Mouse (Mus musculus) kidney, embryonic 14.5 days (tissue): ENCODE measurements at regions not wholly inside any gene's neighbourhood (a gene's known extent, or its start where the extent isn't known, plus 50 kb on each side); places are given as distances from the start of the nearest gene placed in this dataset.

Source experiments
- ATAC-seq: fragments of 200-750 bp; cut with Nextera tagmentation; 2 replicates; pipeline ENCODE4 v1.8.0; 2017; ENCODE audit warnings: moderate number of reproducible peaks, mild to moderate bottlenecking, moderate TSS enrichment, moderate library complexity; ENCODE audit not compliant: low FRiP score, low TSS enrichment
- H3K27ac ChIP-seq: fragments of 300-500 bp; sonication (generic); 2 replicates; pipeline ENCODE4 v1.5.1; 2014; ENCODE audit warnings: low read depth, mild to moderate bottlenecking, low read length, moderate library complexity, mixed read lengths
- H3K27me3 ChIP-seq: fragments of 300-500 bp; sonication (generic); 2 replicates; pipeline ENCODE4 v1.6.1; 2014; ENCODE audit warnings: mild to moderate bottlenecking, low read length; ENCODE audit not compliant: control insufficient read depth, insufficient read depth
- H3K36me3 ChIP-seq: fragments of 300-500 bp; sonication (generic); 2 replicates; pipeline ENCODE4 v1.6.1; 2014; ENCODE audit warnings: low read length, mixed read lengths; ENCODE audit not compliant: control insufficient read depth, insufficient read depth
- H3K4me1 ChIP-seq: fragments of 300-500 bp; sonication (generic); 2 replicates; pipeline ENCODE4 v1.6.1; 2014; ENCODE audit warnings: low read length, mixed read lengths; ENCODE audit not compliant: control insufficient read depth, insufficient read depth
- H3K4me2 ChIP-seq: fragments of 300-500 bp; sonication (generic); replicated peaks from 2 replicates; pipeline ENCODE4 v1.6.1; 2014; ENCODE audit warnings: low read depth, mild to moderate bottlenecking, low read length
- H3K4me3 ChIP-seq: fragments of 300-500 bp; sonication (generic); 2 replicates; pipeline ENCODE4 v1.5.1; 2014; ENCODE audit warnings: mild to moderate bottlenecking, low read length
- H3K9ac ChIP-seq: fragments of 300-500 bp; sonication (generic); 2 replicates; pipeline ENCODE4 v1.6.1; 2014; ENCODE audit warnings: low read depth, mild to moderate bottlenecking, low read length, moderate library complexity
- H3K9me3 ChIP-seq: fragments of 300-500 bp; sonication (generic); 2 replicates; pipeline ENCODE4 v1.6.1; 2016; ENCODE audit warnings: low read length; ENCODE audit not compliant: control insufficient read depth
- WGBS: fragments of 180-500 bp; shearing (Covaris S2); extraction: QIAGEN DNeasy Blood & Tissue Kit; methylation state at CpG from one replicate; pipeline ENCODE4 v1.1.7; 2014; 5-methylcytosine and 5-hydroxymethylcytosine counted together

- H3K27me3 ChIP-seq = no peaks in the 10 kb centered on the region
- WGBS = 44% methylated on average over 1 of the region's 1 CpGs
- ATAC-seq = peak; percentile 52; the same call in 1 of the 2 replicates
- H3K4me3 ChIP-seq = no peak overlapping the region
- no peaks in the 10 kb centered on the region for H3K9me3 ChIP-seq
- H3K36me3 ChIP-seq = no peaks in the 10 kb centered on the region
- H3K4me2 ChIP-seq = no peak overlapping the region
- no peak overlapping the region for H3K27ac ChIP-seq
- H3K9ac ChIP-seq = no peak overlapping the region
- no peaks in the 10 kb centered on the region for H3K4me1 ChIP-seq
Observed at GRCm38 (mm10) chr13:16564988-16565387, 553.3 kb downstream of the Inhba start.

DNA sequence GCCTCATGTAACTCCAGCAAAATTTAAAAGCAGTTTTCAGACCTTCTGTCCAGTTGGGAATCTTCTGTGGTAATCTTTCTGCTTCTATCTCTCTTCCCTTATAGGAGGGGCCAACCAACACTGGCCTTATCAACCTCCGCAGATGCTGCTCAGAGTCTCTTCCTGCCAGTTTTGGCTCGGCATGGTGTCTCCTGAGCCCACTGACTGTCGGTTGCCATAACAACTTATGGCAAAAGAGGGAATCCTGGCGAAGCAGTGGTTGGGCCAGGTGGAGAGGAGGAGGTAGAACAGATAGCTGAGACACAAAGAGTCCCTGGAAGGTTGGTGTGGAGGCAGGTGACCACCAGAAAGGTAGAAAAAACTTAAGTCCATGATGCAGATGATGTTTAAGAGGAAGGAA lies 562.4 kb downstream of the Inhba start:
- Histone ChIP-seq H3K9ac (no peak overlapping the region), H3K27me3 (no peaks in the 10 kb centered on the region), H3K27ac (no peak overlapping the region), H3K4me1 (no peaks in the 10 kb centered on the region), H3K36me3 (no peaks in the 10 kb centered on the region), H3K4me3 (no peak overlapping the region), H3K9me3 (no peaks in the 10 kb centered on the region), H3K4me2 (no peak overlapping the region)
- no peak for ATAC-seq
- 46% methylated on average over 4 of the region's 4 CpGs for WGBS

GRCm38 (mm10) chr13:16586286-16586685 lies 574.6 kb downstream of the Inhba start:
- Histone ChIP-seq H3K4me3 (no peak overlapping the region), H3K36me3 (no peaks in the 10 kb centered on the region), H3K4me2 (no peak overlapping the region), H3K9ac (no peak overlapping the region), H3K9me3 (no peaks in the 10 kb centered on the region), H3K27ac (no peak overlapping the region), H3K4me1 (no peaks in the 10 kb centered on the region), H3K27me3 (no peaks in the 10 kb centered on the region)
- ATAC-seq = no peak

- no peak overlapping the region for H3K9ac ChIP-seq
- H3K4me3 ChIP-seq = no peak overlapping the region
- no peaks in the 10 kb centered on the region for H3K27me3 ChIP-seq
- no peak overlapping the region for H3K27ac ChIP-seq
- H3K4me2 ChIP-seq = no peak overlapping the region
- ATAC-seq = no peak
- no peaks in the 10 kb centered on the region for H3K36me3 ChIP-seq
- WGBS = 95% methylated on average over 5 of the region's 5 CpGs
- H3K4me1 ChIP-seq = no peaks in the 10 kb centered on the region
- H3K9me3 ChIP-seq = no peaks in the 10 kb centered on the region
Observed at GRCm38 (mm10) chr13:16619755-16620154, 608.1 kb downstream of the Inhba start.

GRCm38 (mm10) chr13:16626584-16626983 lies 614.9 kb downstream of the Inhba start:
- no peak for ATAC-seq
- H3K27me3 ChIP-seq = no peaks in the 10 kb centered on the region
- H3K9ac ChIP-seq = no peak overlapping the region
- no peaks in the 10 kb centered on the region for H3K36me3 ChIP-seq
- H3K4me2 ChIP-seq = no peak overlapping the region
- WGBS = 32% methylated on average over 4 of the region's 4 CpGs
- H3K4me1 ChIP-seq = no peaks in the 10 kb centered on the region
- H3K9me3 ChIP-seq = no peaks in the 10 kb centered on the region
- no peak overlapping the region for H3K27ac ChIP-seq
- H3K4me3 ChIP-seq = no peak overlapping the region

DNA sequence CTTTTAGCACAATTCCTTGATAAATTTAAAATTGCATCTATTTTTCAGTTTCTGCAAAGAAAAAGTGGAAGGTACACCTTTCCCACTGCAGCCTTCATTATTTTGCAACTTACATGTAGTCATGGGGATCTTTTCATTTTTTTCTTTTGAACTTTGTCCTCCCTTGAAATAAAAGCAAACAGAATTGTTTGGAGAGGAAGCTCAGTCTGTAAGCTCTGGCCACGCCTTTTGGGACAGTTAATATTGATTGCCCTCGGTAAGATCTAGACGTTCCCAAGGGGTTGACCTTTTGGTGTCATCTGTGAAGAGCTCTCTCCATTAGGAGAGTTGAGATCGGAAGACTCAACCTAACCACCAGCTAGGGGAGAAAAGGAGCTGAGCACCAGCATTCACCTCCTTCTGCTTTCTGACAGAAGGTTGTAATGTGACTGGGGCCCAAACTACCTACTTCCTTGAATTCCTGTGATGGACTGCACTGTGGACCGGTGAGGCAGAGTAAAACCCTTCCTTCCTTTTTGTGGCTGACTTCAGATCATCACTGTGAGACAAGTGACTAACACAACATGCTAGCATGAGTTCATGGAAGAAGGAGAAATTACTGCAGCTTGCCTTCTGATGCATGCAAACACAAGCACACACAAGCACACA lies 621.9 kb downstream of the Inhba start:
- no peaks in the 10 kb centered on the region for H3K4me1 ChIP-seq
- no peak overlapping the region for H3K27ac ChIP-seq
- no peak for ATAC-seq
- no peaks in the 10 kb centered on the region for H3K36me3 ChIP-seq
- no peak overlapping the region for H3K4me3 ChIP-seq
- no peaks in the 10 kb centered on the region for H3K9me3 ChIP-seq
- no peaks in the 10 kb centered on the region for H3K27me3 ChIP-seq
- H3K4me2 ChIP-seq = no peak overlapping the region
- 53% methylated on average over 5 of the region's 5 CpGs for WGBS
- H3K9ac ChIP-seq = no peak overlapping the region

- no peaks in the 10 kb centered on the region for H3K9me3 ChIP-seq
- H3K4me2 ChIP-seq = no peak overlapping the region
- H3K4me3 ChIP-seq = no peak overlapping the region
- no peak overlapping the region for H3K27ac ChIP-seq
- no peaks in the 10 kb centered on the region for H3K4me1 ChIP-seq
- 90% methylated on average over 2 of the region's 2 CpGs for WGBS
- no peaks in the 10 kb centered on the region for H3K27me3 ChIP-seq
- ATAC-seq = no peak
- H3K9ac ChIP-seq = no peak overlapping the region
- no peaks in the 10 kb centered on the region for H3K36me3 ChIP-seq
Observed at GRCm38 (mm10) chr13:16636251-16636650, 624.6 kb downstream of the Inhba start.

DNA sequence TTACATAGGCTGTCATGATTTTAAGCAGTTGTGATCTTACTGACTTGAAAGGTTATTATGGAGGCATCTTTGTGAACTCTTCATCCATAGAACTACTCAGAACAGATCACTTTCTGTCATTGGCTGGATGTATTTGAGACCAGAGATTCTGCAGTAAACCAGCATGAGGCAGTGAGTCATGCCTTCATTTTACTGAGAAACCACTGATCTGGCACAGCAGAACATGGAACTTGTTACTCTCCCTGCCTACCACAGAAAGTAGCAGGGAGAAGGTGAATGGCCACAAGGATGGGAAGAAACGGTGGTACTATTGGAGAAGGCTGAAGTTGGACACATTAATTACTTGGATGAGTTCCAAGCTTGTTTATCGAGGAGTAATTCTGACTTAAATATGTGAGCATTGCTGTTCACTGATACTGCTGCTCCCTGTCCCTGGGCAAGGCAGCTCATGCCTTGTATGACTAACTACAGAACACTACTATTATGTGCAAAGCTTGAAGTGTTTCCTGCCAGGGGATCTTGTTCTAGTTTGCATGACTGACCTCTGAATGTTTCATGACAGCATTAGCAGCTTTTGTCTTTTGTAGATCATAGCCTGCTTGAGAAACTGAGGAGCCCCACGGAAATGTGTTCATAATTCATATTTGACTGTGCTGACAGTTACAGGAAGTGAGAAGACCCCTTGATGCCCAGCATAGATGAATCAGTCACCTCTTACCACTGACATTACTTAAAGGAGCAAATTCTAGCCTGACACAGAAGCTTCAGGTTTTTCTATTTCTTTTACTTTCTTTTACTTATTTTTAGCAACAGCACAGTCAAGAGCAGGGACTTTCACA lies 630.2 kb downstream of the Inhba start:
- no peak overlapping the region for H3K4me2 ChIP-seq
- H3K4me1 ChIP-seq = no peaks in the 10 kb centered on the region
- ATAC-seq = no peak
- 56% methylated on average over 3 of the region's 3 CpGs for WGBS
- H3K36me3 ChIP-seq = no peaks in the 10 kb centered on the region
- H3K27me3 ChIP-seq = no peaks in the 10 kb centered on the region
- H3K9me3 ChIP-seq = no peaks in the 10 kb centered on the region
- H3K4me3 ChIP-seq = no peak overlapping the region
- no peak overlapping the region for H3K27ac ChIP-seq
- H3K9ac ChIP-seq = no peak overlapping the region

- ATAC-seq = no peak
- no peaks in the 10 kb centered on the region for H3K27me3 ChIP-seq
- H3K4me1 ChIP-seq = no peaks in the 10 kb centered on the region
- H3K27ac ChIP-seq = no peak overlapping the region
- H3K9ac ChIP-seq = no peak overlapping the region
- no peaks in the 10 kb centered on the region for H3K9me3 ChIP-seq
- H3K4me3 ChIP-seq = no peak overlapping the region
- H3K4me2 ChIP-seq = no peak overlapping the region
- no peaks in the 10 kb centered on the region for H3K36me3 ChIP-seq
- 65% methylated on average over 6 of the region's 6 CpGs for WGBS
Observed at GRCm38 (mm10) chr13:16642450-16642994, 630.9 kb downstream of the Inhba start.
